Mouse (Mus musculus) CH12.LX (cell line): ENCODE results near the gene Tagln2. TPM values are rescaled to one million over a fixed set of nuclear protein-coding genes. Genes with fewer than 3 reads are reported as not detected.
A peak's percentile ranks its signal among the peaks of the same experiment; 100 is the strongest.

Experiments
- DNase-seq: peaks from one replicate; pipeline ENCODE4 v3.0.0-alpha.2; 2013; ENCODE audit errors: extremely low read depth
- H3K27ac ChIP-seq: 2 replicates; pipeline ENCODE4 v1.5.1; 2012; ENCODE audit warnings: low read depth, mild to moderate bottlenecking, control low read depth, moderate library complexity; ENCODE audit not compliant: insufficient read depth
- H3K27me3 ChIP-seq: replicated peaks from 2 replicates; pipeline ENCODE3; 2012; ENCODE audit warnings: inconsistent platforms
- H3K36me3 ChIP-seq, 2 experiments: replicated peaks in 1 of 2; 2 replicates each; pipeline versions ENCODE3 to v1.6.1; 2012; ENCODE audit warnings: inconsistent platforms in 1 of 2, low read length in 1 of 2, mild to moderate bottlenecking in 1 of 2, mixed read lengths in 1 of 2, moderate library complexity in 1 of 2; ENCODE audit not compliant: control insufficient read depth in 1 of 2, insufficient read depth in 1 of 2
- H3K4me1 ChIP-seq, 2 experiments: 2 replicates each; pipeline ENCODE4 v1.6.1; 2012; ENCODE audit warnings: inconsistent platforms in 1 of 2, moderate library complexity in 1 of 2; ENCODE audit not compliant: insufficient read depth in 2 of 2, control insufficient read depth in 1 of 2
- H3K4me2 ChIP-seq: 2 replicates; pipeline ENCODE4 v1.6.1; 2012; ENCODE audit warnings: low read depth, mild to moderate bottlenecking, control low read depth; ENCODE audit not compliant: poor library complexity, insufficient read depth, severe bottlenecking
- H3K4me3 ChIP-seq, 3 experiments: fragments of 150-350 bp in 1 of 3; sonication (generic) in 1 of 3; replicated peaks in 1 of 3; 2 replicates each; pipeline versions ENCODE3 to v1.5.1; 2011 to 2012; ENCODE audit warnings: low read depth in 2 of 3, low read length in 2 of 3, mild to moderate bottlenecking in 2 of 3, moderate library complexity in 2 of 3, control low read depth in 1 of 3, improper control_type of control experiment in 1 of 3, inconsistent platforms in 1 of 3, mixed read lengths in 1 of 3; ENCODE audit not compliant: poor library complexity in 1 of 3
- H3K79me2 ChIP-seq: replicated peaks from 2 replicates; pipeline ENCODE4 v1.6.1; 2012; ENCODE audit warnings: mild to moderate bottlenecking, moderate library complexity; ENCODE audit not compliant: control insufficient read depth, poor library complexity, insufficient read depth, severe bottlenecking; ENCODE audit errors: extremely low read depth
- H3K9ac ChIP-seq: 2 replicates; pipeline ENCODE4 v1.6.1; 2012; ENCODE audit warnings: low read depth, mild to moderate bottlenecking, control low read depth, moderate library complexity; ENCODE audit not compliant: insufficient read depth
- H3K9me3 ChIP-seq: replicated peaks from 2 replicates; pipeline ENCODE3; 2012; ENCODE audit warnings: low read length, inconsistent platforms, mixed read lengths
- BHLHE40 ChIP-seq: IDR thresholded peaks from 2 replicates; pipeline ENCODE4 v1.6.1; 2011; ENCODE audit warnings: mild to moderate bottlenecking, low read depth, low read length, improper control_type of control experiment
- CHD1 ChIP-seq: IDR thresholded peaks from 2 replicates; pipeline ENCODE4 v1.6.1; 2012; ENCODE audit warnings: low read depth, low read length, improper control_type of control experiment, inconsistent platforms
- CHD2 ChIP-seq: IDR thresholded peaks from 2 replicates; pipeline ENCODE4 v1.6.1; 2011; ENCODE audit warnings: low read length, improper control_type of control experiment
- CTCF ChIP-seq, 2 experiments: IDR thresholded peaks in 1 of 2; conservative IDR thresholded peaks in 1 of 2; 2 replicates each; pipeline ENCODE4 v1.5.1; 2011 to 2012; ENCODE audit warnings: low read depth in 2 of 2, low read length in 2 of 2, improper control_type of control experiment in 1 of 2, inconsistent platforms in 1 of 2, mild to moderate bottlenecking in 1 of 2, moderate library complexity in 1 of 2
- ETS1 ChIP-seq: conservative IDR thresholded peaks from 2 replicates; pipeline ENCODE4 v1.6.1; 2012; ENCODE audit warnings: low read depth, mild to moderate bottlenecking, inconsistent platforms, low read length, improper control_type of control experiment, moderate library complexity
- GABPA ChIP-seq: IDR thresholded peaks from 2 replicates; pipeline ENCODE4 v1.6.1; 2012; ENCODE audit warnings: low read depth, low read length, improper control_type of control experiment, inconsistent platforms; ENCODE audit not compliant: insufficient replicate concordance
- HCFC1 ChIP-seq: IDR thresholded peaks from 2 replicates; pipeline ENCODE4 v1.6.1; 2012; ENCODE audit warnings: low read depth, mild to moderate bottlenecking, inconsistent platforms, low read length, improper control_type of control experiment
- JUN ChIP-seq: IDR thresholded peaks from 2 replicates; pipeline ENCODE4 v1.6.1; 2011; ENCODE audit warnings: low read depth, mild to moderate bottlenecking, low read length, improper control_type of control experiment, moderate library complexity; ENCODE audit not compliant: insufficient read depth
- JUND ChIP-seq: conservative IDR thresholded peaks from 2 replicates; pipeline ENCODE4 v1.6.1; 2011; ENCODE audit warnings: low read depth, low read length, improper control_type of control experiment
- KAT2A ChIP-seq: IDR thresholded peaks from 2 replicates; pipeline ENCODE4 v1.6.1; 2012; ENCODE audit warnings: low read length, improper control_type of control experiment, inconsistent platforms; ENCODE audit not compliant: insufficient replicate concordance
- MAFK ChIP-seq: IDR thresholded peaks from 2 replicates; pipeline ENCODE4 v1.6.1; 2011; ENCODE audit warnings: low read length, improper control_type of control experiment; ENCODE audit not compliant: insufficient replicate concordance
- MAX ChIP-seq: IDR thresholded peaks from 2 replicates; pipeline ENCODE4 v1.6.1; 2011; ENCODE audit warnings: low read length, improper control_type of control experiment
- MAZ ChIP-seq: IDR thresholded peaks from 2 replicates; pipeline ENCODE4 v1.6.1; 2012; ENCODE audit warnings: low read depth, mild to moderate bottlenecking, inconsistent platforms, low read length, improper control_type of control experiment, moderate library complexity
- MEF2A ChIP-seq: IDR thresholded peaks from 2 replicates; pipeline ENCODE4 v1.6.1; 2014; ENCODE audit warnings: low read depth, mild to moderate bottlenecking, inconsistent platforms, low read length, improper control_type of control experiment, borderline replicate concordance
- MXI1 ChIP-seq: IDR thresholded peaks from 2 replicates; pipeline ENCODE4 v1.6.1; 2011; ENCODE audit warnings: mild to moderate bottlenecking, low read depth, low read length, improper control_type of control experiment
- MYC ChIP-seq: IDR thresholded peaks from 2 replicates; pipeline ENCODE4 v1.6.1; 2011; ENCODE audit warnings: low read depth, mild to moderate bottlenecking, improper control_type of control experiment, low read length
- NELFE ChIP-seq: IDR thresholded peaks from 2 replicates; pipeline ENCODE4 v1.6.1; 2011; ENCODE audit warnings: low read depth, low read length, improper control_type of control experiment
- NRF1 ChIP-seq: IDR thresholded peaks from 2 replicates; pipeline ENCODE4 v1.6.1; 2014; ENCODE audit warnings: low read depth, mild to moderate bottlenecking, inconsistent platforms, low read length, improper control_type of control experiment, moderate library complexity
- PAX5 ChIP-seq: IDR thresholded peaks from 2 replicates; pipeline ENCODE4 v1.6.1; 2012; ENCODE audit warnings: low read length, inconsistent platforms, mixed read lengths
- POLR2A ChIP-seq: IDR thresholded peaks from 2 replicates; pipeline ENCODE4 v1.6.1; 2011; ENCODE audit warnings: low read depth, mild to moderate bottlenecking, improper control_type of control experiment, low read length
- RCOR1 ChIP-seq: conservative IDR thresholded peaks from 2 replicates; pipeline ENCODE4 v1.6.1; 2012; ENCODE audit warnings: low read depth, mild to moderate bottlenecking, inconsistent platforms, low read length, improper control_type of control experiment
- SIN3A ChIP-seq: IDR thresholded peaks from 2 replicates; pipeline ENCODE4 v1.6.1; 2012; ENCODE audit warnings: low read length, improper control_type of control experiment, inconsistent platforms
- SMC3 ChIP-seq: IDR thresholded peaks from 2 replicates; pipeline ENCODE4 v1.6.1; 2011; ENCODE audit warnings: low read depth, low read length, improper control_type of control experiment
- TBP ChIP-seq: conservative IDR thresholded peaks from 2 replicates; pipeline ENCODE4 v1.6.1; 2011; ENCODE audit warnings: low read depth, low read length, improper control_type of control experiment
- UBTF ChIP-seq: IDR thresholded peaks from 2 replicates; pipeline ENCODE4 v1.6.1; 2012; ENCODE audit warnings: low read depth, mild to moderate bottlenecking, inconsistent platforms, low read length, improper control_type of control experiment, moderate library complexity
- USF1 ChIP-seq: IDR thresholded peaks from 2 replicates; pipeline ENCODE4 v1.6.1; 2014; ENCODE audit warnings: low read depth, mild to moderate bottlenecking, inconsistent platforms, low read length, improper control_type of control experiment
- USF2 ChIP-seq: conservative IDR thresholded peaks from 2 replicates; pipeline ENCODE4 v1.6.1; 2011; ENCODE audit warnings: low read depth, low read length, improper control_type of control experiment
- ZKSCAN1 ChIP-seq: IDR thresholded peaks from 2 replicates; pipeline ENCODE4 v1.6.1; 2012; ENCODE audit warnings: low read depth, inconsistent platforms, low read length, improper control_type of control experiment, borderline replicate concordance
- ZNF384 ChIP-seq: IDR thresholded peaks from 2 replicates; pipeline ENCODE4 v1.6.1; 2012; ENCODE audit warnings: low read depth, low read length, improper control_type of control experiment, inconsistent platforms
- dilution Hi-C: fragments of 300-500 bp; cut with MboI; formaldehyde crosslinking; loops from 2 replicates; pipeline ENCODE4 v1.14.3; 2020; ENCODE audit warnings: low sequenced_read_pairs; ENCODE audit not compliant: extremely low pct_unique_long_range_greater_than_20kb, extremely low pct_ligation_motif_present
- in situ Hi-C: fragments of 300-500 bp; cut with MboI; formaldehyde crosslinking; loops from 3 replicates; pipeline ENCODE4 v1.14.3; 2019; ENCODE audit warnings: low sequenced_read_pairs, low pct_ligation_motif_present, low pct_unique_long_range_greater_than_20kb, mixed read lengths
- polyA plus RNA-seq: library from polyadenylated mRNA; unstranded; fragments of >175 nt; gene quantifications from 2 replicates; pipeline ENCODE4 v1.2.1, GENCODE M21; 2012; ENCODE audit warnings: low read depth; ENCODE audit not compliant: insufficient read length
- total RNA-seq, 2 experiments: library from RNA; depleted of rRNA; stranded (reverse); fragments of 300-350 nt in 1 of 2; fragments of >200 nt in 1 of 2; gene quantifications; 2 replicates each; pipeline ENCODE4 v1.2.3; 2012 to 2014

Tagln2 gene
- total and polyA plus RNA-seq, 3 experiments, result 172 to 337 (median 206) TPM

DNA sequence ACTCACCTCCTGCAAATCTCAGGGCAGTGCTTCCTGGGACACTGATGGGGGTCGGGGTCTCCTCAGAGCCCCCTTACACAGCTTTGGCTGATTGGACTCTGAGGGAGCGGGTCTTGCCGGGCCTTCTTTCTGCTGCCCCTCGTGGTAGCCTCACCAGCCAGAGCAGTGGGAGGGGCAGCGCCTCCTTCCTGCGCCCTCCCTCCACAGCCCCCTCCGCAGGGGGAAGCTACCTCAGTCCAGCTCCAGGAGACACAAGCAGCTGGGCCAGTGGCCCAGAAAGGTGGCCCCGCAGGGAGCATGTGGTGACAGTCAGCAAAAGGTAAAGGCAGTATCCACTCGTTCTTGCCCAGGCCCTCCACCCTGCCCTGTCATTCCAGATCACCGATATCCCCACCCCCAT, 2.4 kb upstream of the Tagln2 start:
- H3K79me2 ChIP-seq, result peaks cover 24% of the 10 kb centered on the region
- dilution Hi-C loops, result no loop called here
- no peak overlapping the region for H3K4me3 ChIP-seq
- TF ChIP-seq CTCF (conservative IDR thresholded peaks at IDR 0.05 in 1 of 2, IDR thresholded peaks at IDR 0.05 in 1 of 2; ENCODE audit: low read depth in 2 of 2, low read length in 2 of 2) (no peak), SIN3A (no peak), USF2 (no peak), MAZ (no peak), JUN (no peak), USF1 (no peak), ZKSCAN1 (no peak), NELFE (no peak), GABPA (no peak), NRF1 (no peak), CHD1 (no peak)
- no peak overlapping the region for H3K4me2 ChIP-seq
- no peak overlapping the region for H3K27ac ChIP-seq
- H3K4me1 ChIP-seq, result peaks cover 7 to 32% of the 10 kb centered on the region in 2 experiments
- H3K36me3 ChIP-seq, result peaks cover 0 to 59% of the 10 kb centered on the region in 2 experiments
- in situ Hi-C loops, result no loop called here
- H3K9me3 ChIP-seq, result no peaks in the 10 kb centered on the region
- DNase-seq, result no peak
- no peak overlapping the region for H3K9ac ChIP-seq
- no peaks in the 10 kb centered on the region for H3K27me3 ChIP-seq

DNA sequence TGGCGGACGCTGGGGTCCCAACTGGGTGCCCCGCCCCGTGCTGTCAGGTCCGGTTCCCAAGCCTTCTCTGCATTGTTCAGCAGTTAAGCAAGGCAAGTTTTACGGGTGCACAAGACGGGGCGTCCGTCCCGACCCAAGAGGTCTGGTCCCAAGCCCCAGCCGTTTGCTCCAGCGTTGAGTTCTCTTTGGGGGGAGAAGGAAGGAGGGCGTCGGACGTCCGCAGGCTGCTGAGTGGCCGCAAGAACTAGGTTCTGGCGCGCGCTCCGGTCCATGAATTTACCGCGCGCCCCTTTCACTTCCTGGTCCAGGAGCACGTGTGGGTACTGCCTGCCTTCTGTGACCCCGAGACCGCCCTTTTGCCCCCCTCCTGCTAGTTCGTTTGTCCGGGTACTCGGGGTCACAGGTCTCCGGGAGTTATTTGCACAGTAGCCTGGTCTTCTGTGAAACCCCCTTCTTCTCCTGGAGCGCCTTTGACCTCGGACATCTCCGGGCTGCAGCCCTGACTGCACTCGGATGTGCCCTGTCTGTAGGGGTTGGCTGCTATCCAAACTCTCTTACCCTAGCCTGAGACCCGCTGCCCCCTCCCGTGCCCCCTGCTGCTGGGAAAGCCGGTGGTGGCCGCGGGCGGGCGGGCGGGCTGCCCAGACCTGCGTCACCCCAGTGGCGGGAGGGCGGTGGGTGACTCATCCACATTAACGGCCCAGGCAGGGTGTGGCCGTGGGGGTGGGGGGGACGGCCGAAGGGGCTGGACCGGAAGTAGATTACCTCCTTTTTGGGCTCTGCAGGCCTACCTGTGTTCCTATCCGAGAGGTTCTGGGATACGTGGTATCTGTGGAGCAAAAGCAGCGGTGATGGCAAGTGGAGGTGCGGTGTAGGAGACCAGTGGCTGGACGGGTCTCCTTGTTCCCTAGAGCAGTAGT, 864 bp downstream of the Tagln2 start:
- H3K4me2 ChIP-seq, result peak overlapping the region; percentile 92
- peaks cover 47% of the 10 kb centered on the region for H3K79me2 ChIP-seq
- peaks cover 22 to 45% of the 10 kb centered on the region in 2 experiments for H3K4me1 ChIP-seq
- H3K27ac ChIP-seq, result peak overlapping the region; percentile 72
- H3K27me3 ChIP-seq, result no peaks in the 10 kb centered on the region
- H3K9ac ChIP-seq, result peak overlapping the region; percentile 83
- in situ Hi-C loops (no loop called here), dilution Hi-C loops (no loop called here)
- H3K4me3 ChIP-seq, result peak overlapping the region; percentile 88 to 98 (median 90)
- H3K36me3 ChIP-seq, result peaks cover 16 to 65% of the 10 kb centered on the region in 2 experiments
- peak; percentile 73 for DNase-seq
- H3K9me3 ChIP-seq, result no peaks in the 10 kb centered on the region
- TF ChIP-seq PAX5 (no peak), CTCF (conservative IDR thresholded peaks at IDR 0.05 in 1 of 2, IDR thresholded peaks at IDR 0.05 in 1 of 2; ENCODE audit: low read depth in 2 of 2, low read length in 2 of 2) (no peak), ZNF384 (no peak), CHD2 (peak; percentile 21; the same call in 1 of the 2 replicates), RCOR1 (0 out of 2 replicates have a peak, but pooled peaks have one; percentile 15), MAFK (no peak), ZKSCAN1 (no peak), NRF1 (0 out of 2 replicates have a peak, but pooled peaks have one; percentile 8), ETS1 (no peak; the same call in 1 of the 2 replicates), SMC3 (0 out of 2 replicates have a peak, but pooled peaks have one; percentile 1), TBP (no peak), JUND (no peak), USF1 (no peak), MEF2A (no peak), BHLHE40 (peak; percentile 67), NELFE (peak; percentile 28; the same call in 1 of the 2 replicates), UBTF (no peak), MYC (peak; percentile 88), MAX (peak; percentile 88), MXI1 (peak; percentile 75), KAT2A (no peak), SIN3A (peak; percentile 33; the same call in 1 of the 2 replicates), POLR2A (no peak), CHD1 (no peak; the same call in 1 of the 2 replicates), HCFC1 (0 out of 2 replicates have a peak, but pooled peaks have one; percentile 14)
